Mouse (Mus musculus): ENCODE measurements around the gene Zfp689.
A peak's percentile ranks its signal among the peaks of the same experiment; 100 is the strongest.
"Not testable (repeated sequence)": the region's sequence is repeated elsewhere in the genome, so short reads cannot be mapped to it uniquely, and the experiment has no call there.

The Zfp689 gene

DNA sequence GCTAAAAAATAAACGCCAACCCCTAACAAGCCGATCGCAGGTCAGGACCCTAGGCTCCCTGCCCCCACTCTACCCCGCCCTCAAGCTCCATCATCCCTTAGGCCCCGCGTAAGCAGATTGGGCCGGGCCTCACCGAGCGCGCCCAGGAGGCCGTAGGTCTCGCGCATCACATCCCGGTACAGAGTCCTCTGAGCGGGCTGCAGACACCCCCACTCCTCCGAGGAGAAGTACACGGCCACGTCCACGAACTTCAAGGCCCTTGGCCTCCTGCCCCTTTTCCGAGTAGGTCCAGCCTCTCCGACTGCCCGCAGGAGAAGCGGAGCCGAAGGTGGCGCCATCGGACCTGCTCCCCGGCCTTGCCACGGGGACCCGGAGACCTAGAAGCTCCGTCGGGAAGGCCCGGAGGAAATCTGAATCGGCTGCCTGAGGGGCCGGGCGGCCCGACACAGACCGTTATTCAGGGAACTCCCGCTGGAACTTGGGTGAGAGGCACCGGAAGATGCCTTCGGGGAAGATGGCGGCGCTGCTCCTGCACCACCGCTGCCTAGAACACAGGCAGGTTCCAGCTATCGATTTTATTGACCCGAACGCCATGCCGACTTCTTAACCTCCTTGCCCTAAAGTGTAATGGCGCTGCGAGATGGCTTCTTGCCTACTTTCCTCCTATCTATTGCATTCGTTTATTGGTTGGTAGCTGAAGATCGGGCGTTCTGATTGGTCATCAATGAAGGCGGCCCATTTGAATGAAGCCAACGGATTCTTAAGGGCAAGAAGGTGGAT is at the start of gene Zfp689:
Zfp689 (minus strand) TSS at position 638 of the 780 bp plus-strand sequence.
- DNase-seq (ENCODE audit: low spot score) = peak; percentile 90

DNA sequence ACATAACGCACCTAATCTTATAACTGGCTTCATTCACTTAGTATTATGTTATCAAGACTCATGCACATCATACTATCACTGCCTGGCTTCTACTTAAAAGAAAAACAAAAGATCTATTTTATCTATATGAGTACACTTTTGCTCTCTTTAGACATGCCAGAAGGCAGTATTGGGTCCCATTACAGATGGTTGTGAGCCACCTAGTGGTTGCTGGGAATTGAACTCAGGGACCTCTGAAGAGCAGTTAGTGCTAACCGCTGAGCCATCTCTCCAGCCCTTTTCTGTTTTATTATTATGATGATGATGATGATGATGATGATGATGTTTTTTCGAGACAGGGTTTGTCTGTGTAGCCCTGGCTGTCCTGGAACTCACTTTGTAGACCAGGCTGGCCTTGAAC is 49.4 kb upstream of the Zfp689 start:
- DNase-seq (ENCODE audit: low spot score) = no peak

DNA sequence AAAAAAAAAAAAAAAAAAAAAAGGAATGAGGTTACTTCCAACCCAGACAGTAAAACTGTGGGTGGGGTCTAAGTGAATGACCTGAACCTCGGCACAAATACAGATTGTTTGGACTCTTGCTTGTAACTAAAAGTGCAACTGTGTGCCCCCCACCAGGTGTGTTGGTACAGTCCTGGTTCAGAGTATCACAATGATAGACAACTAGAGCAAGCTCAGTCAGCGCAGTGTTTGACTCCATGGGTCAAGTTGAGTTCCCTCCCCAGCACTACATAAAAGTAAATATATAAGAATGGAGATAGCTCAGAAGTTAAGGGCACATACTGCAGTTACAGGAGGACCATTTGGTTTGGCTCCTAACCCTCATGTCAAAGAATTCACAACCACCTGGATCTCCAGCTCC is 48.4 kb upstream of the Zfp689 start:
- DNase-seq (ENCODE audit: low spot score) = no peak

DNA sequence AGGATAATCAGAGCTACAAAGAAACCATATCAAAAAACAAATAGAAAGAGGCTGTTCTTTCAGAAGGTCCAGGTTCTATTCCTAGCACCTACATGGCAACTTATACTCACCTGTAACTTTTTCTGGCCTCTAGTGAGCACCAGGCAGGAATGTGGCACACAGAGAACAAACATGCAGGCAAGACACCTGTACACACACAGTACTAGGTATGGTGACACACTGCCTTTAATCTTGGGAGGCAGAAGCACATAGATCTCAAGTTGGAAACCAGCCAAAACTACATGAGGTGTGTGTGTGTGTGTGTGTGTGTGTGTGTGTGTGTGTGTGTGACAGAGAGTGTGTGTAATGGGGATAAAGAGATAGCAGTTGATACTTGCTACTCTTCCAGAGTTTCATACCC is 45.7 kb upstream of the Zfp689 start:
- no peak for DNase-seq (ENCODE audit: low spot score)

DNA sequence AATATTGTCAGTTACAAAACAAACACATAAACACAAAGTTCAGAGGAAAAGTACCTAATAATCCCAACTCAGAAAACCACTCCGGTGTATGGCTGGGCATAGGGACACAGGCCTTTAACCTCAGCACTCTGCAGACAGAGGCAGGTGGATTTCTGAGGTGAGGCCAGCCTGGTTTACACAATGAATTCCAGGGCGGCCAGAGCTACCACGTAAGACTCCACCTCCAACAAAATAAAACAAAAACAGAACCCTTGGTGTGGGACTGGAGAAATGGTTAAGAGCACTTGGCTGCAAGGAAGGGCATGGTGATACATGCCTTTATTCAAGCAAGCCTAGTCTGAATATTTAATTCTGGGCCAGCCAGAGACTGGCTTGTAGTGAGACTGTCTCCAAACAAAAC is 42.9 kb upstream of the Zfp689 start:
- DNase-seq (ENCODE audit: low spot score) = no peak

DNA sequence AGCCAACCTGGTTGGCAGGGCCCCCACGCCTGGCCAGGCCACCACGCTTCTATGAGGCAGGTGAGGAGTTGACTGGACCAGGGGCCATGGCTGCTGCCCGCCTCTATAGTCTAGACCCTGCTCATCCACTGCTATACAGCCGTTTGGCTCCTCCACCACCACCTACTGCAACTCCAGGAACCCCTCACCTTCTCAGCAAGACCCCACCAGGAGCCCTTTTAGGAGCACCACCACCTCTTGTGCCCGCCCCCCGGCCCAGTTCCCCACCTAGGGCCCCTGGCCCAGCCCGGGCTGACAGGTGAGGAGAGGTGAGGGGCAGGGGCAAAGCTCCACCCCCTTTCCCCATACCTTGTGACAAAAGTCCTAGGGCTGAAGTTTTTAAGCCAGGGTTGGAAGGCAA is 41.0 kb upstream of the Zfp689 start:
- no peak for DNase-seq (ENCODE audit: low spot score)

DNA sequence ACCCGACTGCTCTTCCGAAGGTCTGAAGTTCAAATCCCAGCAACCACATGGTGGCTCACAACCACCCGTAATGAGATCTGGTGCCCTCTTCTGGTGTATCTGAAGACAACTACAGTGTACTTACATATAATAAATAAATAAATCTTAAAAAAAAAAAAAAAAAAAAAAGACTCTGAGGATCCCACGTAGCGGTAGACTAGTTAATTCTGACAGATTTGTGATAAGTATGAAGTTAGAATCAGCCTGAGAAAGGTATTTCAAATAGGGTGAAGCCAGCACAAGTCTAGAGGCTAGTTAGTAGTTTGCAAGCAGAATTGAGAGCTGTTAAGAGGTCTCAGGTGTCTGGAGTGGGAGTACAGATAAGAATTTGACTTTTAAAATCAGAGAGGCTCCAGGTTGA is 39.4 kb upstream of the Zfp689 start:
- DNase-seq (ENCODE audit: low spot score) = not testable (repeated sequence)

DNA sequence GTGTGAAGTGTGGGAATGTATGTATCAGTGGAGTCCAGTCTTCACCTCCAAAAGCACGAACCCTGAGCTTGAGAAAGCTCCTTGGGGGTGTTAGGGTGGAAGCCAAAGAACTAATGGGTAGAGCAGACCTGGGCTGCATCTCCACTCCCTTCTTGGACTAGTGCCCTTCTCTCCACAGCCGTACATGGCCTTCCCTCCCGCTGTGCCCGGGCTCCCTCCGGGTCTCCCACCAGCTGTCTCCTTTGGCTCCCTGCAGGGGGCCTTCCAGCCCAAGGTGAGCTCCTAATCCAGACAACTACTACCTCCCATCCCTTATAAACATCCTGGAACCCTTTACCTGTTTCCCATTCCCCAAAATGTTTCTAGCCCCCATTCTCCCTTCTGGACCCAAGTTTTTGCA is 36.5 kb upstream of the Zfp689 start:
- DNase-seq (ENCODE audit: low spot score) = no peak

DNA sequence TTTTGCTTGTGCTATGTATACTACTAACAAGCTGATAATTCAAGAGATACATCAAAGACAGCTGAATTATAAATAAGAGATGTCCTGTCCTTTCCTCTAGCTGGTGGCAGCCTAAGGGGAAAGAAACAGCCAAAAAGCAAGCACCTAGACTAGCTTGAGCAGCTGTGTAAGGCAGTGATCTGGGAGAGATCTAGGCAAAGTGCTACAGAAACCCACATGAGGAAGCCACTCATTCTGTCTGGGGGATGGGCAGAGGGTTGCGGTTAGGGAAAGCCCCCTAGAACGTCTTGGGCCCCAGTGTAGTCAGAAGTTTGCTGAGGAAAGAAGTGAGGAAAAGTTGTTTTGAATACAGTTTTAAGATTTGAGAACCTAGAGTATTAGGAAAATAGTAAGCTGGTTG is 31.4 kb upstream of the Zfp689 start:
- no peak for DNase-seq (ENCODE audit: low spot score)

DNA sequence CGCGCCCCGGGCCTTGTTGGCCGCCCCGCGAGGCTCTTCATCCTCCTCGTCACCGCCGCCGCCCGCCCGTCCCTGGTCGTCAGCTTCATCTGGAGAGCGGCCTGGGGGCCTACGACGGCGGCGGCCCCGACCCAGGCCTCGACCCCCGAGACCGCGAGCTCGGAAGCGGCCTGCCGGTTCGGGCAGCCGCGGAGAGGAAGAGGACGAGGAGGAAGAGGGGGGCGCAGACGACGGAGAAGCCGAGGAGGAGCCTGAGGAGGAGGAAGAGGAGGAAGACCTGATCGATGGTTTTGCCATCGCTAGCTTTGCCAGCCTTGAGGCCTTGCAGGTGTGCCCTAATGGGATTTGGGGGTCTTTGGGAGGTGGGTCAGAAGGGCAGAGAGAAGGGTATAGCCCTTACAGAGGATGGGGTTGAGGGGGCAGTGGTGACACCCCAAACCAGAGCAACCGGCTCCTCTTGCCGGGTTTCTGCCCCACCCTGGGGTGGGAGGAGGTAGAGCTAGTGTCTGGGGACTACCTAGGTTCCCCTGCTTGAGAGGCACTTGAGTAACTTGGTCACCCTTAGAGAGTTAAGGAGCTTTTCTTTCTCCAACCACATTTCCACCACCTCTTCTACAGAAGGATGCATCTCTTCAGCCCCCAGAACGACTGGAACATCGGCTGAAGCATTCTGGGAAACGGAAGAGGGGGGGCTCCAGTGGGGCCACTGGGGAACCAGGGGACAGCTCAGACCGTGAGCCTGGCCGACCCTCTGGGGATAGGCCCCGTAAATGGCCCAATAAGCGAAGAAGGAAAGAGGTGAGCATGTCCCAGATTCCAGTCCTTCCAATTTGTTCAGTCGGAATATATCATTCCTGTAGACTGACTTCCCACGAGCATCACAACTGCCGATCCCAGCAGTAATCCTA is 30.6 kb upstream of the Zfp689 start:
- peak; percentile 65 for DNase-seq (ENCODE audit: low spot score)

DNA sequence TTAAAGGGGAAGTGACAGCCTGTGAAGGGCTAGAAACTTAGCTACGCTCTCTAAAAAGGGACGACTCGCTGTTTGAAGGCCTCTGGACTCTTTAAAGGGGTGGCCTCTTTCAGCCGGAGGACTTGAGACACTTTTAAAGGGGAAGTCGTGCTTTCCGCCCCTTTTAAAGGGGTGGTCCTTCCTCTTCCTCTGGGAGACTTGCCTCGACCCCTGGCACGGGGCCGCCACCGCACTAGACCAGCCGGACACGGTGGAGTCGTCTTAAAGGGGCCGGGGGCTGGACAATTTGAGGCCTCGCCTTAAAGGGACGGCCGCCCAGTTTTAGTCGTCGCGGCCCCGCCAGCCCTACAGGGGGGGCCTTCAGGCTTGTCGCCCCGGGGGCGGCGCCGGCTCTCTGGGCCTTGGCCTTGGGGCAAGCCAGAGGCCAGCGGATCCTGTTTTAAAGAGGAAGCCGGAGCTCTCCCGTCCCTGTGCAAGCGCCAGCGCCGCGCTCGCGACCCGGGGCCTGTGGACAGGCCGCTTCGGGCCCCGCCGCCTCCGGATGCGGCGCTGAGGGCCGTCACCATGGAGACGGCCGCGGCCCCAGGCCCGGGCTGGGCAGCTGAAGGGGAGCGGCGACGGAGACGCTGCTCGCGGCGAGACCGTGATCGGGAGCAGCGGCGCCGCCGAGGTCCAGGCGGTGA is 29.8 kb upstream of the Zfp689 start, which contains the start of gene Fbrs:
Fbrs (plus strand) TSS at position 565 of the 683 bp plus-strand sequence.
- peak; percentile 96 for DNase-seq (ENCODE audit: low spot score)

DNA sequence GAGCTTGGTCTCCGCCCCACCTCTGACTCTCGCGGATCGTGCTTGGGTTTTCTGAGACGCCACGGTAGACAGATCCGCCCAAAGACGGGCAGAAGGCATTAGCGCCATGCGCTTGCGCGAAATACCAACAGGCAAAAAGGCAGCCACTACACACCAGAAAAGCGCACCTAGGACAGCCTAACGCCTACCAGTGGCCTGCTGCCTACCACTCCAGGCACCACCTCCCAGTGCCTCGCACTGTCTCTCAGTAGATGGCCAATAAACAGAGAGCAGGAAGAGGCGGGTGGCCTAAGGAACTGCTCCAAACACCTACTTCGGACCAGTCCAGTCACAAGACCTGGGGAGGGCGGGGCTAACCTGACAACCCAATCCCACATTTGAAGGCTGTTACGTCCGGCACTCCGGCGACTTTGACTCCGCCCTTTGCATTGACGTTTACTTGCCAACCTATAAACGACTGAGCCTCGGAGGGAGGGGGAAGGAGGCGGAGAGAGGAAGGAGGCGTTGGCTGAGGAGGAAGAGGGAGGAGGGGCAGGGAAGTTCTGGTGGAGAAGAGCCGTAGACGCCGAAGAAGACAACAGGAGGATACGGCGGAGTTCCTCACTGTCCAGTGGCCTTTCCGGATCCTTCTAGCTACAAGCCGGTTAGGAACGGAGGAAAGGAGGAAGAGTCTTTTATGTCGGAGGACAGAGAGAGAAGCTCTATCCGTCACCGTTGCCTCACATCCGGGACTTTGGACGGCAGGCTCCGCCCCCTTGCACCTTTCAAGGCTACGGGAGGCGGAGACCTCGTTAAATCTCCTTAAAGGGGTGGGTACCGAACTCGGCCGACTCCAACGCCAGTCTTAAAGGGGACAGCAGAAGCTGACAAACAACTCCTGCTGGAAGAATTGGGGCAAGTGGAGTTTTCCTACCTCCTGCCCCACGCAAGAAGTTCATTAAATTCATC is 29.0 kb upstream of the Zfp689 start:
- DNase-seq (ENCODE audit: low spot score) = peak; percentile 99

DNA sequence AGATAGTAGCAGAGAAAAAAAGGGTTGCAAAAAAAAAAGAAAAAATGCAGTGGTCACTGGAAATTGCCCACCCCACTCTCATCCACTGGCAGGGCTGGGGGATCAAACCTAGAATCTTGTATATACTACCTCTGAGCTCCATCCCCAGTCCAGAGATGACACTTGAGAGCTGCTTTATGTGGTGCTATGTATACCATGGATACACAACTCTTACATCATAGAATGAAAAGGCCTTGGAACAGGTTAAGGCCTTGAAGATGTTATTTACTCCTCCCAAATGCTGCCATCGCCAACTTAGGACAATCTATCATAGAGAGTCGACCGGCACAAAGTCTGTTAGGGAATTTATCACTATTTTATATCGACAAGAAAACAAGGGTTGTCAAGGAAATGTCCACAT is 27.9 kb upstream of the Zfp689 start:
- DNase-seq (ENCODE audit: low spot score) = no peak

DNA sequence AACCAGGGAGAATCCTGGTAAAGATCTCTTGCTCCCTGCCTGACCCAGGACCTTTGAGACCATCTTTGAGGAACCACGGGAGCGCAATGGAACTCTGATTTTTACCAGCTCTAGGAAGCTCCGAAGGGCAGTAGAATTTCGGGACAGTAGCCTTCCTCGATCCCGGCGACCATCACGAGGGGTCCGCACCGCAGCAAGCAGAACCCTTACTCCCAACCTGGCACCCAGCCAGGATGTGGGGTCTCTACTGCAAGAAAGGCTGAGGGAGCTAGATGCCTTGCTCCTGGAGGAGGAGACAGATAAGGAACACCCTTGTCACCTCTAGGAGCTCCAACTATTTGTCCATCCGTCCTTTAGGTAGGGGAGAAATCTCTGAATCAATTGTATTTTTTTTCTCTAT is 27.4 kb upstream of the Zfp689 start:
- DNase-seq (ENCODE audit: low spot score) = peak; percentile 65

DNA sequence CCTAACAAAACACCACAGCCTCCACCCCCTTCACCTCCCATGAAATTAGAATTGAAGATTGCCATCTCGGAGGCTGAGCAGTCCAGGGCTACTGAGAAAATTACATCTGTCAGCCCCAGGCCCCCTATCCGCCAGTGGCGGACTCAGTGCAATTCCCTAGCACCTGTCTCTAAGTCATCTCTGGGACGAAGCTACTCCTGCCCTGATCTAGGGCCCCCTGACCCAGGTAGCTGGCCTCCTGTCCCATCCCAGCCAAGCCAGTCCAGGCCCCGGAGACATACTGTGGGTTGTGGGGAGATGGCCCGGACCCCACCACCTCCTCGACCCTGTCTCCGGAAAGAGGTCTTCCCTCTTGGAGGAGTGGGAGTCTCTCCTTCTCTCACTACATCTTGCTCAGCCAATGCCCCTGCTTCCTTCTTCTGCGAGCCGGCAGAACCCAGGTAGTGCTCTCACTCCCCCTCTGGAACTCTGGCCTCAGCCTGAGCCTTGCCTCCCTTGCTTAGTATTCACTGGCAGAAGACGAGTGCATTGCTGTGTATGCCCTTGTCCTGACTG is 26.3 kb upstream of the Zfp689 start:
- DNase-seq (ENCODE audit: low spot score) = no peak

DNA sequence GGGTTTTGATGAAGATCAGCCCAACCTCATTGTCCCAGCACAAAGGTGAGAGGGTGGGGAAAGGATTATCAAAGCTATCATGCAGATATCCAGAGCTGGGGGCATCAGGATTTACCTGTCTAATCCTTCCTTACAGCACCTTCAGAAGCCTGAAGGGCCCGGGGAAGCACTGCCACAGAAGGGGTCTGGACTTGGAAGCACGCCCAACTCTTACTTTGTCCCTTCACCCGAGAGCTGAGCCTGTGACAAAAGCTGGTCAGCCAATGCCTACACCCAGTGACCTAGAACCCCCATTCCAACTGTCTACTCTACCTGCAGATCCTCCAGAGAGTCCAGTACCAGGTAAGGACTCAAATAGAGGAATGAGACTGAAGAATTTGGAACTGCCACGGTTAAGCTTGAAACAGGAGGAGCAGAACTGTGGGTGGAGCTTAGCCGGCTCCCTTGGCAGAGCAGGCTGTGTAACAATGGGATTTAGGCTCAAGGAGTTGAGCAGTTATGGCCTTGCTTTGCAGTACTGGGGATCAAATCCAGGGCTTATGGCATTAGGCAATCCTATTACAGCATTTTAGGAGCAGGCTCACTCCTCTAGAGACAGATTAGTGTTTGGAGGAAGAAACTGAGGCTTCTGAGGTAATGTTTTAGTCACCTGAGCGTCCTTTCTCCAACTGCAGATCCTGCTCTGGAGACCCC is 25.6 kb upstream of the Zfp689 start:
- DNase-seq (ENCODE audit: low spot score) = peak; percentile 47

DNA sequence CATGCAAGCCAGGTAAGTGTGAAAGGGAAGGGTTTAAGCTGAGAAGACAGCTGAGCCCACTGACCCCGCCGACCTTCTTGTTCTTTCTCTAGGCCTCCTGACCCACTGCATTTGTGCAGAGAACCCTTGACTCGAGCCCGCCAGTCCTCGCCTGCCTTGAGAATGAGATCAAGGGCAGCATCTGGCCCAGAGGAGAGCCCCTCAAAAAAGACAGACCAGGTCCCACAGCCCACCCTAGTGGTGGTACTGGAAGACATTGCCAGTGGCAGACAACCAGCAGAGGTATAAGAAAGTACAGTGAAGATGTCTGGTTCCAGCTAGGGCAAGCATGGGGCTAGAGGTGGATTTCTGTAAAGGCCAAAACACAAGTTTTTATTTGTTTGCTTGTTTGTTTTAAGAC is 24.7 kb upstream of the Zfp689 start:
- no peak for DNase-seq (ENCODE audit: low spot score)

DNA sequence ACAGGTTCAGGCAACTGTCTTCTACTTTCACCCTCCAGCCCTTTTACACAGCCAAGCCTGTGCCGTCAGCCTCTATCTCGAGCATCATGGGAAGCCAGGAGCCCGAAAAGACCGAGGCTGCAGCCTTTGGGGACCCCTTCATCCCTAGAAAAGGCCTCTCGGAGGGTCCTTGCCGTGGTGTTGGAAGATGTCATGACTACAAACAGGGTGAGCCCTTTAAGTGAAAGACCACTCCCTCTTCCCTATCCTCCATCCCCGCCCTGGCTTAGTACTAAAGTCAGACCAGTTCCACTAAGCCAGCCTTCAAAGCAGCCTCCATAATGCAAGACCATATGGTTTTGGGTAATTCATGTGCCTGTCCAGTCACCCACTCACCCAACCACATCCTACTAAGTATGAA is 23.1 kb upstream of the Zfp689 start:
- peak; percentile 47 for DNase-seq (ENCODE audit: low spot score)

DNA sequence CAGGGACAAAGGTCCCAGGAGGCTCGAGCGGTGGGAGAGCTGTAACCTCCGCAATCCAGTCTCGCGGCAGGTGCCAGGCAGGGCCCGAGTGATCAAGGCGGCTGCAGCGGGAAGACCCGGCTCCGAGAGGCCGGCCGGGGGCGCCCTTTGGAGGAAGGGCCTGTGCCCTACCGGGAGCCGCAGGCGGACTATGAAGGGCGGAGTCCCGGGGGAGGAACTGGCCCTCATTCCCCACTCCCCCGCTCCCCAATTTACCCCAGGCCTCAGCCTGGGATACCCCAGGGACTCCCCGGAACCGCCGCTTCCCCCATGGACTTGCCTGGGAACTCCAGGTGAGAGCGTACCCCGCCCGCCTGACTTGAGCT is 22.7 kb upstream of the Zfp689 start:
- DNase-seq (ENCODE audit: low spot score) = peak; percentile 77
